Mouse (Mus musculus) adrenal gland, postnatal 14 days (tissue): ENCODE results near the gene Rhbdl3. TPM values are rescaled to one million over a fixed set of nuclear protein-coding genes. Genes with fewer than 3 reads are reported as not detected.

Experiments
- DNase-seq: peaks from one replicate; pipeline ENCODE4 v3.0.0; 2021; ENCODE audit warnings: mixed read lengths
- total RNA-seq: library from RNA; stranded (reverse); gene quantifications from 2 replicates; pipeline ENCODE4 v1.2.3, GENCODE M21; 2021

Rhbdl3 gene
- total RNA-seq, 1 experiment from 2014 or later, result 2.6 TPM

GRCm38 (mm10) chr11:80384461-80384860 lies 83.7 kb downstream of the Rhbdl3 start:
- no peak for DNase-seq

DNA sequence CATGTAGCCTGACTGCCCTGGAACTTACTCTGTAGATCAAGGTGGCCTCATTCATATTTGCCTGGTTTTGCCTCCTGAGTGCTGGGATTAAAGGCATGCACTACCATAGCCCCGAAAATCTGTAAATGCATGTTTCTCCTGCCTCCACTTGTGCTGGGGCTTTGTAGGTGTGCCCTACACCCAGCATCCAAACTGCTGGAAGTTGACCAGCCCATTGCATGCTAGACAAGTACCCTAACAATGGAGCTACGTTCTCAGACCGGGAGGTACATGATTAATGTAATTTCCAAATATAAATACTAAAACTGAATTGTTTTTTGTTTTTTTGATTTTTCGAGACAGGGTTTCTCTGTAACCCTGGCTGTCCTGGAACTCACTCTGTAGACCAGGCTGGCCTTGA lies 84.3 kb downstream of the Rhbdl3 start:
- no peak for DNase-seq

- no peak for DNase-seq
These were observed 86.1 kb downstream of the Rhbdl3 start for GRCm38 (mm10) chr11:80386790-80387189.

GRCm38 (mm10) chr11:80389885-80390284 lies 89.2 kb downstream of the Rhbdl3 start:
- no peak for DNase-seq

DNA sequence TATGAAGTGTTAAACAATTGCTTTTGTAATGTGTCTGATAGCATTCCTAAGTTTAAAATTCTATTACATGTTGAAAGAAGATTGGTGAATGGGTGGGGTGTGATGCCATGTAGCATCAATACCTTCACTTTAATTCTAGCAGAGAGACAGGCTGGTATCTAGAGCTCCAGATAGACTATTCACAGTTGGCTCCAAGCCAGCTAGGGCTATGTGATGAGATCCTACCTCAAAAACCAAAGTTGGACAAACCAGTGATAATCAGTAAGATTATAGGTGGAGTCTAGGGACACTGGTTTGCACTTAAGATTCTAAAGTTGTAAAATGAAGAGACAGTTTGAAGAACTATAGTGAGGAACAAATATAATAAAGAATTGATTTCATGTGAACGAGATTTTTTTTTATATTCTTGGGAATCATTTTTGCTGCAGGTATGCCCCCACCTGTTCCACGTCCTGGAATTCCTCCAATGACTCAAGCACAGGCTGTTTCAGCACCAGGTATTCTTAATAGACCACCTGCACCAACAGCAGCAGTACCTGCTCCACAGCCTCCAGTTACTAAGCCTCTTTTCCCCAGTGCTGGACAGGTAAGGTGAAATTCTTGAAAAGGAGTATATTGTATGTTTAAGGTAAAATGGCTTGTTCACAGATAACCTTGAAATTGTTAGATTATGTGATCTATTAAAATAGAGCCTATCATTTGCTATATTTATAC lies 90.9 kb downstream of the Rhbdl3 start:
- no peak for DNase-seq

GRCm38 (mm10) chr11:80395930-80396329 lies 95.2 kb downstream of the Rhbdl3 start:
- no peak for DNase-seq

- DNase-seq, result no peak
These were observed 95.9 kb downstream of the Rhbdl3 start for GRCm38 (mm10) chr11:80396617-80397016.

Other genes starting within 250 kb of the Rhbdl3 start
- 21.5 and 32.2 TPM in 2 replicates for gene Crlf3, start 219.9 kb upstream of the Rhbdl3 start, total RNA-seq
- 4.6 and 4.7 TPM in 2 replicates for gene Atad5, start 211.5 kb upstream of the Rhbdl3 start, total RNA-seq
- gene Tefm, start 158.7 kb upstream of the Rhbdl3 start, total RNA-seq, result 18.6 and 22.1 TPM in 2 replicates
- 13.6 and 13.9 TPM in 2 replicates for gene Adap2, start 146.8 kb upstream of the Rhbdl3 start, total RNA-seq
- gene Rnf135, start 117.1 kb upstream of the Rhbdl3 start, total RNA-seq, result 7.8 and 9.4 TPM in 2 replicates
- 66.5 and 69.1 TPM in 2 replicates for gene Rhot1, start 91.9 kb upstream of the Rhbdl3 start, total RNA-seq
- 12.7 and 20.4 TPM in 2 replicates for gene 5730455P16Rik, start 77.1 kb downstream of the Rhbdl3 start, total RNA-seq
- gene Zfp207, start 82.4 kb downstream of the Rhbdl3 start, total RNA-seq, result 154 and 176 TPM in 2 replicates
- 124 and 132 TPM in 2 replicates for gene Psmd11, start 127.7 kb downstream of the Rhbdl3 start, total RNA-seq
- 2.6 and 4.7 TPM in 2 replicates for gene Cdk5r1, start 176.1 kb downstream of the Rhbdl3 start, total RNA-seq